Mouse (Mus musculus) kidney, embryonic 16.5 days (tissue): ENCODE measurements around the gene Tcl1b5. TPM values are rescaled to one million over a fixed set of nuclear protein-coding genes. Genes with fewer than 3 reads are reported as not detected.
"Not testable (repeated sequence)": the region's sequence is repeated elsewhere in the genome, so short reads cannot be mapped to it uniquely, and the experiment has no call there.

Experiments used
- ATAC-seq: fragments of 200-750 bp; cut with Nextera tagmentation; 2 replicates; pipeline ENCODE4 v1.8.0; 2017; ENCODE audit warnings: moderate TSS enrichment; ENCODE audit not compliant: low FRiP score, low TSS enrichment
- H3K27ac ChIP-seq: fragments of 300-500 bp; sonication (generic); 2 replicates; pipeline ENCODE4 v1.5.1; 2014; ENCODE audit warnings: low read length
- H3K27me3 ChIP-seq: fragments of 300-500 bp; sonication (generic); 2 replicates; pipeline ENCODE4 v1.6.1; 2014; ENCODE audit warnings: low read length, control low read depth, mixed read lengths; ENCODE audit not compliant: insufficient read depth
- H3K36me3 ChIP-seq: fragments of 300-500 bp; sonication (generic); 2 replicates; pipeline ENCODE4 v1.6.1; 2014; ENCODE audit warnings: low read length, control low read depth, mixed read lengths; ENCODE audit not compliant: insufficient read depth
- H3K4me1 ChIP-seq: fragments of 300-500 bp; sonication (generic); 2 replicates; pipeline ENCODE4 v1.6.1; 2014; ENCODE audit warnings: low read length, control low read depth, mixed read lengths; ENCODE audit not compliant: insufficient read depth
- H3K4me2 ChIP-seq: fragments of 300-500 bp; sonication (generic); replicated peaks from 2 replicates; pipeline ENCODE4 v1.6.1; 2014; ENCODE audit warnings: low read depth, low read length
- H3K4me3 ChIP-seq: fragments of 300-500 bp; sonication (generic); 2 replicates; pipeline ENCODE4 v1.5.1; 2014; ENCODE audit warnings: mild to moderate bottlenecking, low read length
- H3K9ac ChIP-seq: fragments of 300-500 bp; sonication (generic); replicated peaks from 2 replicates; pipeline ENCODE4 v1.6.1; 2014; ENCODE audit warnings: low read length
- H3K9me3 ChIP-seq: fragments of 300-500 bp; sonication (generic); 2 replicates; pipeline ENCODE4 v1.6.1; 2016; ENCODE audit warnings: low read length, control low read depth
- WGBS: fragments of 180-500 bp; shearing (Covaris S2); extraction: QIAGEN DNeasy Blood & Tissue Kit; methylation state at CpG from one replicate; pipeline ENCODE4 v1.1.7; 2014; 5-methylcytosine and 5-hydroxymethylcytosine counted together
- polyA plus RNA-seq: library from polyadenylated mRNA; unstranded; fragments of >200 nt; fragmentation: Nextera tagmentation; extraction: Ambion mirVana; gene quantifications from 2 replicates; pipeline ENCODE4 v1.2.1, GENCODE M21; 2015

Tcl1b5 gene
- polyA plus RNA-seq, 1 experiment from 2014 or later = not detected

GRCm38 (mm10) chr12:105201657-105202056, 25.5 kb downstream of the Tcl1b5 start, which contains the start of gene Tcl1b4:
Tcl1b4 (plus strand) TSS chr12:105201957.
- H3K4me2 ChIP-seq, ATAC-seq: not testable (repeated sequence)
- WGBS = 73% methylated on average over 1 of the region's 1 CpGs

DNA sequence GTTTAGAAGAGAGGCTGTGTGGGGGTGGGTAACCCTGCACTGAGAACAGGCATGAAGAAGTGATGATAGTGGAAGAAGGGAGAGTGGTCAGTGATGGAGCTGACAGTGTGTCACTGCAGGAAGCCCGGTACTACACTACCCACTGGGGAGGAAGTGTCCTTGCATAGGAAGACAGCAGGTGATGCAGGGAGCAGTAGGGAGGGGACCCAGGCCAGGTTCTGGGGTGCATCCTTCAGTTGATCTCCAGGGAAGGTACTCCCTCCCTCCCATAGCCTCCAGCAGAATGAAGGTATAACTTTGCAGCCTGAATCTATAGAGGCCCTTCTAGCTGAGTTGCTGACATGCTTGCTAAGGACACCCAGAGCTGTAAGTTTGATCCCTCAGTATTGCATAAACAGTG, 30.9 kb downstream of the Tcl1b5 start:
- WGBS = 76% methylated on average over 1 of the region's 1 CpGs
- ATAC-seq = no peak
- H3K27ac ChIP-seq = no peak overlapping the region

More at GRCm38 (mm10) chr12:105201657-105202056, 25.5 kb downstream of the Tcl1b5 start, which contains the start of gene Tcl1b4:
- not testable (repeated sequence) for H3K4me3 ChIP-seq, H3K4me1 ChIP-seq, H3K9me3 ChIP-seq, H3K36me3 ChIP-seq, H3K9ac ChIP-seq, H3K27ac ChIP-seq, H3K27me3 ChIP-seq

GRCm38 (mm10) chr12:105208441-105208840, 32.3 kb downstream of the Tcl1b5 start:
- no peaks in the 10 kb centered on the region for H3K27me3 ChIP-seq
- no peaks in the 10 kb centered on the region for H3K4me1 ChIP-seq
- no peak overlapping the region for H3K4me2 ChIP-seq
- no peak for ATAC-seq
- H3K4me3 ChIP-seq = no peak overlapping the region
- no peak overlapping the region for H3K27ac ChIP-seq
- no peaks in the 10 kb centered on the region for H3K36me3 ChIP-seq
- H3K9me3 ChIP-seq = no peaks in the 10 kb centered on the region
- H3K9ac ChIP-seq = no peak overlapping the region
- 74% methylated on average over 1 of the region's 1 CpGs for WGBS

More for the DNA sequence above, 30.9 kb downstream of the Tcl1b5 start:
- no peaks in the 10 kb centered on the region for H3K4me1 ChIP-seq
- H3K9ac ChIP-seq = no peak overlapping the region
- H3K4me2 ChIP-seq = no peak overlapping the region
- H3K9me3 ChIP-seq = no peaks in the 10 kb centered on the region
- H3K27me3 ChIP-seq = no peaks in the 10 kb centered on the region
- H3K36me3 ChIP-seq = no peaks in the 10 kb centered on the region
- no peak overlapping the region for H3K4me3 ChIP-seq

DNA sequence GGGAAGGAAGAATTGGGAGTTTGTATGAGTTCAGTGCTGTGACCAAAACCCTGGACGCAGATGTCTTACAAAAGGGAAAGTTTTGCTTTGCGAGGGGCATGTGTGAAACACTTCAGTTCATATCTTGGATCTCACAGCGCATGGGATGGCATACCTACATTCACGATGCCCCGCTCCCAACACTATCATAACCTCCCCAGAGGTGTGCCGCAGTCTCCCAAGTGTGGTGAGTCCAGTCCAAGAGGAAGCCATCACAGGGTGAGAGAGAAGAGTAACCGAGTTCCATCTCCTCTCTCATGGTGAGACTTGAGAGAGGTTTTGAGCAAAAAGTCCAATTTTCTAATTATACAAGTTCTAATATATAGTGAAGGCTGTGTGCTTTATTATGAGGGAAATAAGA, 33.1 kb downstream of the Tcl1b5 start:
- no peak overlapping the region for H3K4me3 ChIP-seq
- H3K27ac ChIP-seq = no peak overlapping the region
- no peaks in the 10 kb centered on the region for H3K27me3 ChIP-seq
- H3K9ac ChIP-seq = no peak overlapping the region
- no peak overlapping the region for H3K4me2 ChIP-seq
- no peaks in the 10 kb centered on the region for H3K4me1 ChIP-seq
- no peaks in the 10 kb centered on the region for H3K36me3 ChIP-seq
- 95% methylated on average over 7 of the region's 7 CpGs for WGBS
- no peaks in the 10 kb centered on the region for H3K9me3 ChIP-seq
- no peak for ATAC-seq

- no peak for ATAC-seq
- WGBS = 87% methylated on average over 7 of the region's 7 CpGs
These were observed 41.1 kb downstream of the Tcl1b5 start for GRCm38 (mm10) chr12:105217101-105217760.

DNA sequence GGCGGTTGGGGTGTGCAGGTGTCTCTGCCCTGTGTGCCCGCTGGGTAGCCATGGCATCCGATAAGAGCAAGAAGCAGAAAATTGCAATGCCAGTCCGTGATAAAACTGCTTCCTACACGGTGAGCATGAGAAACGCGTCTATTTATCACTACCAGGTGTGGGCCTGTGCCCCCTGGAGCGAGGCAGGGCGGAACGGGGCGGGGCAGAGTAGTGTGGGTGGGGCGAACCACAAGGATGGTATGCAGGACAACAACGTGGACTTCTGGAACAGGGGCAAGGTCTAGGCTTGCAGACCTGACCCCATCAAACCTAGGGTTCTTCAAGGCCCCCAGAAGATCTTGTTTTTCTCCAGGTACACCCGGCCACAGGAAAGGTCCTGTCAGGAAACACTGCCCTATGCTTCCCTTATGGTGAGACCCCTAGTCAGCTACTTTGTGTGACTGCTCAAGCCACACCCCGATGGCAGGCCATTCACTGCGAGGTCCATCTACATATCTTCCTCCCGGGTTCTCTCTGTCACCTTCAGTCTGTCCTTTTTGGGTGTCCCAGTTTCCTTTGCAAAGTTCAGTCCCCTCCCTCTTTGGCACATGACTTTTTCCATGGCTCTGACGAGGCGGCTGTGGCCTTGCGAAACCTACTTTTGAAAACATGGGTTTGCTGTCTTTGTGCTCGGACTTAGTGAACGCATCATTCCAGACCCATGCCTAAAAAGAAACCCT, 46.6 kb downstream of the Tcl1b5 start, which contains the start of gene Tcl1:
TSS of gene Tcl1 (minus strand) at position 193 of the 719 bp plus-strand sequence.
- Histone ChIP-seq H3K9ac (no peak within 1 kb of the TSS), H3K27me3 (no peaks in the 10 kb centered on the region), H3K4me2 (no peak within 1 kb of the TSS), H3K36me3 (no peaks in the 10 kb centered on the region), H3K27ac (no peak within 1 kb of the TSS), H3K4me1 (no peaks in the 10 kb centered on the region), H3K9me3 (no peaks in the 10 kb centered on the region), H3K4me3 (no peak within 1 kb of the TSS)
- no peak for ATAC-seq
- 88% methylated on average over 22 of the region's 22 CpGs for WGBS

More at GRCm38 (mm10) chr12:105217101-105217760, 41.1 kb downstream of the Tcl1b5 start:
- no peaks in the 10 kb centered on the region for H3K27me3 ChIP-seq
- no peak overlapping the region for H3K4me3 ChIP-seq
- no peaks in the 10 kb centered on the region for H3K9me3 ChIP-seq
- no peaks in the 10 kb centered on the region for H3K36me3 ChIP-seq
- no peaks in the 10 kb centered on the region for H3K4me1 ChIP-seq
- H3K4me2 ChIP-seq = no peak overlapping the region
- H3K27ac ChIP-seq = no peak overlapping the region
- H3K9ac ChIP-seq = no peak overlapping the region

GRCm38 (mm10) chr12:105224621-105225320, 48.6 kb downstream of the Tcl1b5 start:
- Histone ChIP-seq H3K9me3 (no peaks in the 10 kb centered on the region), H3K4me3 (no peak overlapping the region), H3K4me2 (no peak overlapping the region), H3K4me1 (no peaks in the 10 kb centered on the region), H3K36me3 (no peaks in the 10 kb centered on the region), H3K9ac (no peak overlapping the region), H3K27me3 (no peaks in the 10 kb centered on the region), H3K27ac (no peak overlapping the region)
- 55% methylated on average over 16 of the region's 16 CpGs for WGBS
- no peak for ATAC-seq

Other genes starting within 250 kb of the Tcl1b5 start
- gene Syne3, start 166.5 kb upstream of the Tcl1b5 start, polyA plus RNA-seq = 0.51 and 1.1 TPM in 2 replicates
- 162 and 174 TPM in 2 replicates for gene Glrx5, start 143.7 kb upstream of the Tcl1b5 start, polyA plus RNA-seq
- not detected in 2 replicates for gene Tcl1b2, start 30.3 kb upstream of the Tcl1b5 start, polyA plus RNA-seq
- not detected in 2 replicates for gene Tcl1b1, start 16.7 kb upstream of the Tcl1b5 start, polyA plus RNA-seq
- not detected in 2 replicates for gene Tcl1b3, start 14.7 kb downstream of the Tcl1b5 start, polyA plus RNA-seq
- gene Tcl1b4, start 25.6 kb downstream of the Tcl1b5 start, polyA plus RNA-seq = not detected in 2 replicates
- gene Tcl1, start 46.4 kb downstream of the Tcl1b5 start, polyA plus RNA-seq = not detected in 2 replicates
- gene Tunar, start 157.5 kb downstream of the Tcl1b5 start, polyA plus RNA-seq = 0.05 TPM in 1 of 2 replicates, not detected in the other